Mouse (Mus musculus) ES-Bruce4 (cell line): ENCODE measurements at regions not wholly inside any gene's neighbourhood (a gene's known extent, or its start where the extent isn't known, plus 50 kb on each side); places are given as distances from the start of the nearest gene placed in this dataset.

Experiments used
- H3K27ac ChIP-seq: 2 replicates; pipeline ENCODE4 v1.5.1; 2012; ENCODE audit warnings: low read length, inconsistent platforms; ENCODE audit not compliant: insufficient read depth
- H3K27me3 ChIP-seq: 2 replicates; pipeline ENCODE4 v1.6.1; 2012; ENCODE audit warnings: mild to moderate bottlenecking, low read length, inconsistent platforms; ENCODE audit not compliant: control insufficient read depth, poor library complexity, insufficient read depth, severe bottlenecking
- H3K36me3 ChIP-seq: 2 replicates; pipeline ENCODE4 v1.6.1; 2012; ENCODE audit warnings: inconsistent platforms, mild to moderate bottlenecking, low read length, moderate library complexity; ENCODE audit not compliant: control insufficient read depth, poor library complexity, insufficient read depth, severe bottlenecking
- H3K4me1 ChIP-seq: one replicate; pipeline ENCODE4 v1.8.1; 2011; ENCODE audit warnings: low read length; ENCODE audit not compliant: control insufficient read depth, insufficient read depth
- H3K4me3 ChIP-seq: 2 replicates; pipeline ENCODE4 v1.5.1; 2011; ENCODE audit warnings: low read depth, mild to moderate bottlenecking, low read length
- H3K9ac ChIP-seq: 2 replicates; pipeline ENCODE4 v1.6.1; 2012; ENCODE audit warnings: low read depth, mild to moderate bottlenecking, inconsistent platforms; ENCODE audit not compliant: poor library complexity, severe bottlenecking
- H3K9me3 ChIP-seq: replicated peaks from 2 replicates; pipeline ENCODE4 v1.6.1; 2012; ENCODE audit warnings: mild to moderate bottlenecking, low read length, inconsistent platforms; ENCODE audit not compliant: control insufficient read depth, poor library complexity, insufficient read depth, severe bottlenecking
- CTCF ChIP-seq: IDR thresholded peaks from one replicate; pipeline ENCODE4 v1.8.1; 2011; ENCODE audit warnings: low read depth, low read length
- EP300 ChIP-seq: IDR thresholded peaks from 2 replicates; pipeline ENCODE4 v1.6.1; 2011; ENCODE audit warnings: low read depth, low read length; ENCODE audit not compliant: insufficient read depth
- POLR2A ChIP-seq: IDR thresholded peaks from one replicate; pipeline ENCODE4 v1.8.1; 2011; ENCODE audit warnings: low read length; ENCODE audit not compliant: insufficient read depth

DNA sequence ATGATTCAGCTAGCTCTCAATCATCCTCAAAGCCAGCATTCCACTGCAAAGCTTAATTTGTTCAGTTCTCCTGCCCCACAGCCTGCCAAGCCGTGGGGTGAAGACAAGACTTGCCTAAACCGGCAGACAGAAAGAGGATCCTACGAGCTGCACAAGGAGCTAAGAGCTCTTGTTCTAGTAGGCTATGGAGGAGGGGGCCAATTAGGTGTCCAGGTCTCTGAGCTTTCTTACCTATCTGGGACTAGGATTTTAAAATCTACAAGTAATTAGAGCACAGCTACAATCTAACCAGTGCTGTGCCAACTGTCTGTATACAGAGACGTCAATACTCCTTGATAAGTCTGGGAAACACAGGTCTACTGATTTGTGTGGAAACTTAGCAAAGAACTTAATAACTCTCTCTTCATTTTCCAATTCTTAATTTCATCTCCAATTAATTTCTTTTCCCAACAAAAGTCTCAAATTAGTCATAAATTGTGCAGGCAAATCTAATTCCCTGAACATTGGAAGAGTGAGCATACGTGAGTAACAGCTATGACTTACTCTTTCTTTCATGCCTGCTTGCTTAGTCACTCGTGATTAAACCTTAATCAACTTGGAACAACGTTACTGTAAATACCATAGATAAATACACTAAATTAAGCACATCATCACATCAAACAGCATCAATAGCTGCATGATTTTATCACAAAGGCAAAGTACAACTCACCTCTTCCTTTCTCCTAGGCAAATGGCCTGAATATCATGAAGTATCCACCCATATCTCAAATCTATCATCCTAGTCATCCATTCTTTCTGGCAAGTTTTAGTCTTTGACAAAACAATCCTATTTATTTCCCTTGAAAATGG, 87.1 kb upstream of the Mtap start:
- no peak overlapping the region for H3K4me3 ChIP-seq
- no peaks in the 10 kb centered on the region for H3K27me3 ChIP-seq
- H3K9me3 ChIP-seq = no peaks in the 10 kb centered on the region
- H3K9ac ChIP-seq = no peak overlapping the region
- H3K36me3 ChIP-seq = no peaks in the 10 kb centered on the region
- no peak overlapping the region for H3K27ac ChIP-seq
- no peaks in the 10 kb centered on the region for H3K4me1 ChIP-seq
- no peak for TF ChIP-seq CTCF
- no peak for TF ChIP-seq EP300
- TF ChIP-seq POLR2A = no peak

DNA sequence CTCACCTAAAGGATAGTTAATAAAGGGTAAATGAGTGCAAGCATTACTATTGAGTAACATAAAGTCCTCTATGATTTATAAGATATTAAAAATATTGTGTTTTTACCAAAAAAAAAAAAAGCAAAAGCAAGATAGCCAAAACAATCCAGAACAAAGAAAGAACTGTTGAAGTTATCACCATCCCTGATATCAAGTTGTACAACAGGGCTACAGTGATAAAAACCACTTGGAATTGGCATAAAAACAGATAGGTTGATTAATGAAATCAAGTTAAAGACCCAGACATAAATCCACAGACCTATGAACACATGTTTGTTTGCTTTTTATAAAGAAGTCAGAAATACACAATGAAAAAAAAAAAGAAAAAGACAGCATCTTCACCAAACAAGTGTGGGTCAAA, 92.4 kb upstream of the Mtap start:
- TF ChIP-seq POLR2A = no peak
- no peak for TF ChIP-seq CTCF
- TF ChIP-seq EP300 = no peak
- H3K9ac ChIP-seq = no peak overlapping the region
- H3K27me3 ChIP-seq = no peaks in the 10 kb centered on the region
- H3K36me3 ChIP-seq = no peaks in the 10 kb centered on the region
- H3K27ac ChIP-seq = no peak overlapping the region
- no peaks in the 10 kb centered on the region for H3K9me3 ChIP-seq
- H3K4me1 ChIP-seq = no peaks in the 10 kb centered on the region
- no peak overlapping the region for H3K4me3 ChIP-seq

DNA sequence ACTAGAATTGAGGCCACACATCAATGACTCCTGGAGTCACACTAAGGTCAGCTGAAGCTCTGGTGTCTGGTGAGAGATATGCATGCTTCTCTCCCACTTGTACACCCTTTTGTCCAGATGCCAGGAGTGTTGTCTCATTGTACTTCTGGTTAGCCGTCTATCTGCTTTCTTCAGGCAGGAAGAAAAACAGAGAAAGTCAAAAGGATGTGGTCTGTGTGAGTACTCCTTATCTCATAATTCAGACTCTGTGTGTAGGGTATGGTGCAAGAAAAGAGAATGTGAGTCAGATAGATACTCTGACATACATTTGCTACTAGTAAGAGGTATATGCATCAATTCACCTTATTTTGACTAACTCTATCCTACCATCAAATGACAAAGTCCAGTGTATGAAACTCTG, 92.9 kb upstream of the Mtap start:
- no peak overlapping the region for H3K27ac ChIP-seq
- no peaks in the 10 kb centered on the region for H3K27me3 ChIP-seq
- no peak overlapping the region for H3K9ac ChIP-seq
- no peaks in the 10 kb centered on the region for H3K36me3 ChIP-seq
- no peak for TF ChIP-seq EP300
- no peak for TF ChIP-seq CTCF
- no peak for TF ChIP-seq POLR2A
- no peaks in the 10 kb centered on the region for H3K4me1 ChIP-seq
- H3K9me3 ChIP-seq = no peaks in the 10 kb centered on the region
- no peak overlapping the region for H3K4me3 ChIP-seq

DNA sequence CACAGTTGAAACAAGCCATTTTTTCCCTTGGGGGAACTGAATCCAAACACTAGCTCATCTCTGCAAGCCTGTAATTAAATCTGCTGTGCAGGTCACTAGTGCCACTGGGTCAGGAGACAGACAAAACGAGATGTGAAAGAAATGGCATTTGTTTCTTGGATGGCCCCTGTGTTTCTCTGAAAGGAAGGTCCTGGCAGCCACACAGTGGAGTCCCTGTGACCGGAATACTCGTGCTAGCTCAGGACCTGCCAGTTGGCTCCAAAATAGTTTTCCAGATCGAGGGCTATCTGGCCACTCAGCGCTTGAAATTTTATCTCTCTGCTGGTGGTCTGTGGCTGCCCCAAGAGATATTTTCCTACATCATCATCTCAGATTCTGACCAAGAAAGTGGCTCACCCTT, 96.1 kb upstream of the Mtap start:
- Histone ChIP-seq H3K4me3 (no peak overlapping the region), H3K27me3 (no peaks in the 10 kb centered on the region), H3K36me3 (no peaks in the 10 kb centered on the region), H3K4me1 (no peaks in the 10 kb centered on the region), H3K27ac (no peak overlapping the region), H3K9me3 (no peaks in the 10 kb centered on the region), H3K9ac (no peak overlapping the region)
- TF ChIP-seq POLR2A = no peak
- TF ChIP-seq CTCF = no peak
- no peak for TF ChIP-seq EP300

DNA sequence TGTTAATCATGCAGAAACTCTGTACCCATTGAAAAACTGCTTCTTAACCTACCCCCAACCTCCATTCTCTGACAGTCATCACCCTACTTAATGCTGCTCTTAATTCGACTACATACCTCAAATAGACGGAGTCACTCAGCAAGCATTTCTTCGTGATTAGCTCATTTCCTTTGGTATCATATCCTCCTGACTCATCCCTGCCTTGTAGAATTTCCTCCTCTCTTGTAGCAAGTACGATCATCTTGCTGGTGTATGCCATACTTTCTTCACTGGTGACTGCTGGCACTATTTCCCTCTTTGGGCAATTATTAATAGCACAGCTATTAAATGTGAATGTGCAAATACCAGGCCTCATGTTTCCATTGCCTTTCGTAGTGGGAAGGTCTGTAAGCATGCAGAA, 98.0 kb upstream of the Mtap start:
- H3K4me1 ChIP-seq = no peaks in the 10 kb centered on the region
- no peak overlapping the region for H3K27ac ChIP-seq
- no peaks in the 10 kb centered on the region for H3K36me3 ChIP-seq
- no peak overlapping the region for H3K4me3 ChIP-seq
- no peak for TF ChIP-seq POLR2A
- TF ChIP-seq CTCF = no peak
- no peak for TF ChIP-seq EP300
- no peak overlapping the region for H3K9ac ChIP-seq
- H3K9me3 ChIP-seq = no peaks in the 10 kb centered on the region
- H3K27me3 ChIP-seq = no peaks in the 10 kb centered on the region

DNA sequence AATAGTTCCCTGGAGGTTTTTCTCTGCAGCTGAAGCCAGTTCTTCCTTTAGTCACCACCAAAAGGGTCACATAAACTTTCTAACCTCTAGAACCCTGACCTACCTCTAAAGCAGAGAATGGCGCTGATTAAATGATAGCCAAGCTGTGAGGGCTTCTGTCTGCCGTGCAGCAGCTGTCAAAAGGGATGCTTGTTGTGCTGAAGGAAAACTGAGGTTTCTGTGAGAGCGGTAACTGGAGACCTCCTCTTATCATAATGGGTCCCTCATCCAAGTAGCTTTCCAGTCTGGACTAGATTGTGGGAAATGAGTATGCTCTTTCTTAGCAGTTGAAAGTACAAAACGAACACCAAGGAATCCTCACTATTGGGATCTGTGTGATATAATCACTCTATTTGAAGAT, 98.8 kb upstream of the Mtap start:
- H3K9me3 ChIP-seq = no peaks in the 10 kb centered on the region
- TF ChIP-seq EP300 = no peak

More for the DNA sequence above, 98.8 kb upstream of the Mtap start:
- no peaks in the 10 kb centered on the region for H3K4me1 ChIP-seq
- H3K4me3 ChIP-seq = no peak overlapping the region
- no peak overlapping the region for H3K9ac ChIP-seq
- no peaks in the 10 kb centered on the region for H3K27me3 ChIP-seq
- no peaks in the 10 kb centered on the region for H3K36me3 ChIP-seq
- no peak overlapping the region for H3K27ac ChIP-seq
